Mouse (Mus musculus): Measurements from ENCODE around the gene Dnajc5. TPM values are rescaled to one million over a fixed set of nuclear protein-coding genes. Genes with fewer than 3 reads are reported as not detected.

Dnajc5 gene
- polyA plus RNA-seq, 1 experiment from 2014 or later = 70.5 TPM

DNA sequence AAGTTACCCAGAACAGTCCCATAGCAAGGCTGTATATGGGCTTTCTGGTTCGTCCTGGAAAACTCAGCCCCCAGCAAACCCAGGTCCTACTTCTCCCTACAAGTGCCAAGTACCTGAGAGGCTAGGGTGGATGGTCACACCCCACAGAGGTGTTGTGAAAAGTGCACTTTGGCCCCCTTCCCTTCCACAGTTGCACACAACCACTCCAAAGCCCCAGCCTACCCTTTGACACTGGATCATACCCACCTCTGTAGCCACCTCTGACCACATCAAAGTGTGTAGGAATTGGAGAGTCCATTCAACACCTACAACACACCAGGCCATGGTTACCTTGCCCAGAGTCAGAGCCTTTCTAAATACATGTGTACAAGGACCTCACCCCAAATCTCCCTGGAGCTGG lies 62.7 kb downstream of the Dnajc5 start:
- Histone ChIP-seq H3K27ac (no peak overlapping the region), H3K4me1 (replicated peaks; ENCODE audit: insufficient read depth, low read length) (peaks cover 20% of the 10 kb centered on the region), H3K4me3 (replicated peaks; ENCODE audit: low read depth, low read length) (no peak overlapping the region), H3K4me2 (ENCODE audit: low read length) (no peak overlapping the region), H3K9ac (ENCODE audit: low read depth, low read length) (no peak overlapping the region), H3K9me3 (replicated peaks; ENCODE audit: low read length) (no peaks in the 10 kb centered on the region), H3K27me3 (ENCODE audit: insufficient read depth, low read length) (no peaks in the 10 kb centered on the region), H3K36me3 (ENCODE audit: insufficient read depth, low read length) (peaks cover 31% of the 10 kb centered on the region)
- no peak for DNase-seq (ENCODE audit: low spot score)
- TF ChIP-seq CTCF (IDR thresholded peaks at IDR 0.05; ENCODE audit: low read depth) = no peak
- ATAC-seq (replicated peaks; ENCODE audit: low FRiP score, low read depth) = no peak
- 88% methylated on average over 1 of the region's 1 CpGs for WGBS

DNA sequence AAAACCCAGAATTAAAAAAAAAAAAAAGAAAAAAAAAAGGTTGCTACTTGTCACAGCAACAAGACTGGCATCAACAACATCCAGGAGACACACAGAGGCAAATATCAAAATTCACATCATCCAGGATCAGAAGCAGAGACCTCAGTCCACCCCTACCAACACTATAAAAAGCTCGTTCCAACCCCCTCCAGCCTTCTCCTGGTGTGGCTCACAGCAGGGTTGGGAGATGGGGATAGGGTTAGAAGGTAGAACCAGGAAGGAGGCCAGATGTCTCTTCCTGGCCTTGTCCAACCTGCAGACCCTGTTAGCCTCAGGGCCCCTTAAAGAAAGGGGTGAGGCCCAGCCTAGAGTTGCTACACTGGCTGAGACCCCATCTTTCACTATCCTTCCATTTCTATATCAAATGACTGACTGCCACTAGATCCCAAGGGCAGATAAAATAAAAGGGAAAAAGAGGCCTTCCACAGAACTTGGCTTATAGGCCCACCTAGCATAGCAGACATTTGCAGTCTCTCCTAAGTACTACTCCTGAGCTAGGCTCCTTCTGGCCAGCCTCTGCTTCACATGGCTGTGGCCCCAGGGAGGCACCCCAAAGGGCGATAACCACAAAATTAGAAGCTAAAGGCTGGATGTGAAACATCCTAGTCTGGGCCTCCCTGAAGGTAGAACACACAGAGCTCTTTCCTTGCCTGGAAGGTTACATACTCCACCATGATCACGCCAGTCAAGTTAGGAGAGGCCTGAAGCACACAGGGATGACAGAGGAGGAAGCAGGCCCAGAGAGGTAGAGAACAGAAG lies 63.4 kb downstream of the Dnajc5 start:
- no peak for ATAC-seq (replicated peaks; ENCODE audit: low FRiP score, low read depth)
- TF ChIP-seq CTCF (IDR thresholded peaks at IDR 0.05; ENCODE audit: low read depth) = no peak
- Histone ChIP-seq H3K36me3 (ENCODE audit: insufficient read depth, low read length) (peaks cover 32% of the 10 kb centered on the region), H3K4me1 (replicated peaks; ENCODE audit: insufficient read depth, low read length) (peaks cover 18% of the 10 kb centered on the region), H3K4me2 (ENCODE audit: low read length) (no peak overlapping the region), H3K27me3 (ENCODE audit: insufficient read depth, low read length) (no peaks in the 10 kb centered on the region), H3K9ac (ENCODE audit: low read depth, low read length) (no peak overlapping the region), H3K4me3 (replicated peaks; ENCODE audit: low read depth, low read length) (no peak overlapping the region), H3K9me3 (replicated peaks; ENCODE audit: low read length) (no peaks in the 10 kb centered on the region), H3K27ac (no peak overlapping the region)
- 87% methylated on average over 3 of the region's 3 CpGs for WGBS
- no peak for DNase-seq (ENCODE audit: low spot score)

DNA sequence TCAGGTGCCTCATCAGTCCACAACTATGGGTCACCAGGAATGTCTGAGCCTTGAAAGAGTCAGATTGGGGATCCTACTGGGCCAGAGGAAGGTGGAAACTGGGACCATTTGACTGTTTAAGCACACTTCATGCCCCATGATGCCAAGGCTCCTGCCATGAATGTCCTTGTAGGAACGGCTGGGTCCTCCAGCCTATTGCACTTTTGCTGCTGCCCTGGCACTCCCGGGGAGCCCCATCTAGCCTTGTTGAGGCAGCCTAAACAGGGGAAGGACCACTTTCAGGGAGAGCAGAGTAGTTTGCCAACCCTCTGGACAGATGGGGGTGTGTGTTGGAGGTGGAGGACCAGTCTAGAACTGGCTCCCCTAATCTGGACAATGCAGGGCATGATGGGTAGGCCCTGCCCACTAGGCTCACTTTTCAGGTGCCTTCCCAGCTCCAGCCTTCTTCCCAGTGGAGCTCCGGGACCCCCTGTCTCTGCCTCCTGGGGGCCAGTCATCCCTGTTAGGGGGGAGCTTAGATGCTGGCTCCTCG lies 64.2 kb downstream of the Dnajc5 start, which contains the start of gene Uckl1:
TSS of gene Uckl1 (minus strand) at position 482 of the 532 bp plus-strand sequence.
- Histone ChIP-seq H3K27ac (no peak within 1 kb of the TSS), H3K27me3 (ENCODE audit: insufficient read depth, low read length) (no peaks in the 10 kb centered on the region), H3K4me2 (ENCODE audit: low read length) (no peak within 1 kb of the TSS), H3K36me3 (ENCODE audit: insufficient read depth, low read length) (peaks cover 40% of the 10 kb centered on the region), H3K9ac (ENCODE audit: low read depth, low read length) (no peak within 1 kb of the TSS), H3K4me1 (replicated peaks; ENCODE audit: insufficient read depth, low read length) (peaks cover 14% of the 10 kb centered on the region), H3K4me3 (replicated peaks; ENCODE audit: low read depth, low read length) (no peak within 1 kb of the TSS), H3K9me3 (replicated peaks; ENCODE audit: low read length) (no peaks in the 10 kb centered on the region)
- 90% methylated on average over 4 of the region's 4 CpGs for WGBS
- no peak for ATAC-seq (replicated peaks; ENCODE audit: low FRiP score, low read depth)
- no peak for TF ChIP-seq CTCF (IDR thresholded peaks at IDR 0.05; ENCODE audit: low read depth)
- DNase-seq (ENCODE audit: low spot score) = no peak

DNA sequence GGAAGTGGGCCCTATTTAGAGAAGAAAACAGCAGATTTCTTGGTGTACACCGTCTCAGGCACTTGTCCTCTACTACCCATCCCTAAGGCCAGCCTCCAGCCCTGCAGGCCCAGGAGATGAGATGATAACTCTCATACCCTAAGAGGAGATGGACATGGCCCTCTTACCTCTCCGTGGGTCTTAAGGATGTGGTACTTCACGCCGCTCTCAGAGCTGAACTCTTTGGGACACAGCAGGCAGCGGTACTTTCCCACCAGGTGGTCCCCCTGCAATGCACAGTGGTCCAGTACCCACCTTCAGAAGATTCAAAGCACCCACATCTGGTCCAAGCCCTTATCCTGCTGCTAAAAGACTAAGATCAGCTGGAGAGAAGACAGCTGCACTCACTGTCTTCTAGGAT lies 65.2 kb downstream of the Dnajc5 start:
- H3K4me1 ChIP-seq (replicated peaks; ENCODE audit: insufficient read depth, low read length) = peaks cover 6% of the 10 kb centered on the region; the same call in 1 of the 2 replicates
- ATAC-seq (replicated peaks; ENCODE audit: low FRiP score, low read depth) (no peak), DNase-seq (ENCODE audit: low spot score) (no peak)
- no peak overlapping the region for H3K9ac ChIP-seq (ENCODE audit: low read depth, low read length)
- 94% methylated on average over 5 of the region's 5 CpGs for WGBS
- TF ChIP-seq CTCF (IDR thresholded peaks at IDR 0.05; ENCODE audit: low read depth) = no peak
- H3K27ac ChIP-seq = no peak overlapping the region
- no peaks in the 10 kb centered on the region for H3K27me3 ChIP-seq (ENCODE audit: insufficient read depth, low read length)
- peaks cover 47% of the 10 kb centered on the region for H3K36me3 ChIP-seq (ENCODE audit: insufficient read depth, low read length)
- H3K4me3 ChIP-seq (replicated peaks; ENCODE audit: low read depth, low read length) = no peak overlapping the region
- no peak overlapping the region for H3K4me2 ChIP-seq (ENCODE audit: low read length)
- H3K9me3 ChIP-seq (replicated peaks; ENCODE audit: low read length) = no peaks in the 10 kb centered on the region

DNA sequence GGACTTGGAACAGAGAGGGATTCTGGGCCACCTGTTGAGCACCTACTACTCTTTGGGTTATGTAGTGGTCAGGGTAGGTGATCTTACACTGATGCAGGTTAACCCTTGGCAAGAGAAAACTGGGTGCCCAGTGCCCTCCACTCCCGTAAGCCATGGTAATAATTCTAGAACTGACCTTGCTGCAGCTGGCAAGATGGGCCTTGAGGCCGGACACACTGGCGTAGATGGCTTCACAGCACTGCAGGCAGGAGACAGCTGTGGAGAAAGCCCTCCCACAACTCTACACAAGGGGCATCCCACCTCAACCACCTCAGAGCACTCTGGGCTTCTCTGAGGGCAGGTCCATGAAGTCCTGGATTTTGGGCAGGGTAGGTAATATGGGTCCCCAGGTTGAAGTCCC lies 65.8 kb downstream of the Dnajc5 start:
- no peak overlapping the region for H3K9ac ChIP-seq (ENCODE audit: low read depth, low read length)
- TF ChIP-seq CTCF (IDR thresholded peaks at IDR 0.05; ENCODE audit: low read depth) = no peak
- H3K27ac ChIP-seq = no peak overlapping the region
- peaks cover 6% of the 10 kb centered on the region; the same call in 1 of the 2 replicates for H3K4me1 ChIP-seq (replicated peaks; ENCODE audit: insufficient read depth, low read length)
- no peaks in the 10 kb centered on the region for H3K27me3 ChIP-seq (ENCODE audit: insufficient read depth, low read length)
- H3K4me3 ChIP-seq (replicated peaks; ENCODE audit: low read depth, low read length) = no peak overlapping the region
- DNase-seq (ENCODE audit: low spot score) (no peak), ATAC-seq (replicated peaks; ENCODE audit: low FRiP score, low read depth) (no peak)
- H3K4me2 ChIP-seq (ENCODE audit: low read length) = no peak overlapping the region
- H3K36me3 ChIP-seq (ENCODE audit: insufficient read depth, low read length) = peaks cover 47% of the 10 kb centered on the region
- 100% methylated on average over 3 of the region's 3 CpGs for WGBS
- no peaks in the 10 kb centered on the region for H3K9me3 ChIP-seq (replicated peaks; ENCODE audit: low read length)

DNA sequence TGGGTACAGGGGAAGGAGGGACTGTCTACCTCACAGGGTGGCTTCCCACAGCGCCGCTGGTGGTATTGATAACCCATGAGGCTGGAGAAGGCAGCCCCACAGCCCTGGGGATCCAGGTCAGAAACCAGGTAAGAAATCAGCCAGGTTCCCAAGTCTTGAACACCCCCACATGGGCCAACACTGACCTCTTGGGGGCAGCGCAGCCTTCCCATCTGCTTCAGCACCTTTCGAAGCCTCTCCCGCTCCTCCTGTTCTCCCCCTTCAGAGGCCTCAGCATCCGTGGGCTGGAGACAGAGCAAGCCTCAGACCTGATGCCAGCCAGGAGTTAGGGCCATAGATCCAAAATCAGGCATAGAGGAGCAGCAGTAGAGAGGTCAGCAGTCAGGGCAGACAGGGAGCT lies 67.5 kb downstream of the Dnajc5 start:
- DNase-seq (ENCODE audit: low spot score) (no peak), ATAC-seq (replicated peaks; ENCODE audit: low FRiP score, low read depth) (no peak)
- Histone ChIP-seq H3K27me3 (ENCODE audit: insufficient read depth, low read length) (no peaks in the 10 kb centered on the region), H3K4me3 (replicated peaks; ENCODE audit: low read depth, low read length) (no peak overlapping the region), H3K9ac (ENCODE audit: low read depth, low read length) (no peak overlapping the region), H3K27ac (no peak overlapping the region), H3K36me3 (ENCODE audit: insufficient read depth, low read length) (peaks cover 47% of the 10 kb centered on the region), H3K4me2 (ENCODE audit: low read length) (no peak overlapping the region), H3K4me1 (replicated peaks; ENCODE audit: insufficient read depth, low read length) (peaks cover 9% of the 10 kb centered on the region; the same call in 1 of the 2 replicates), H3K9me3 (replicated peaks; ENCODE audit: low read length) (no peaks in the 10 kb centered on the region)
- 74% methylated on average over 6 of the region's 6 CpGs for WGBS
- 0 out of 2 replicates have a peak, but pooled peaks have one; percentile 30 for TF ChIP-seq CTCF (IDR thresholded peaks at IDR 0.05; ENCODE audit: low read depth)
